Mouse (Mus musculus) intestine, embryonic 16.5 days (tissue): ENCODE measurements around the gene Exosc10. TPM values are rescaled to one million over a fixed set of nuclear protein-coding genes. Genes with fewer than 3 reads are reported as not detected.
A peak's percentile ranks its signal among the peaks of the same experiment; 100 is the strongest.

Experiments used
- ATAC-seq: fragments of 200-750 bp; cut with Nextera tagmentation; 2 replicates; pipeline ENCODE4 v1.8.0; 2017; ENCODE audit warnings: moderate TSS enrichment, moderate library complexity
- H3K27ac ChIP-seq: fragments of 300-500 bp; sonication (generic); 2 replicates; pipeline ENCODE4 v1.5.1; 2014; ENCODE audit warnings: mild to moderate bottlenecking, low read length
- H3K27me3 ChIP-seq: fragments of 300-500 bp; sonication (generic); replicated peaks from 2 replicates; pipeline ENCODE4 v1.6.1; 2014; ENCODE audit warnings: low read length, control low read depth, mixed read lengths; ENCODE audit not compliant: control insufficient read depth, insufficient read depth
- H3K36me3 ChIP-seq: fragments of 300-500 bp; sonication (generic); 2 replicates; pipeline ENCODE4 v1.6.1; 2014; ENCODE audit warnings: low read length, control low read depth; ENCODE audit not compliant: control insufficient read depth, insufficient read depth
- H3K4me1 ChIP-seq: fragments of 300-500 bp; sonication (generic); 2 replicates; pipeline ENCODE4 v1.6.1; 2014; ENCODE audit warnings: low read length, control low read depth, mixed read lengths; ENCODE audit not compliant: control insufficient read depth, insufficient read depth
- H3K4me2 ChIP-seq: fragments of 300-500 bp; sonication (generic); 2 replicates; pipeline ENCODE4 v1.6.1; 2014; ENCODE audit warnings: low read depth, low read length, control low read depth
- H3K4me3 ChIP-seq: fragments of 300-500 bp; sonication (generic); 2 replicates; pipeline ENCODE4 v1.5.1; 2014; ENCODE audit warnings: mild to moderate bottlenecking, low read length
- H3K9ac ChIP-seq: fragments of 300-500 bp; sonication (generic); 2 replicates; pipeline ENCODE4 v1.6.1; 2014; ENCODE audit warnings: low read depth, low read length
- H3K9me3 ChIP-seq: fragments of 300-500 bp; sonication (generic); 2 replicates; pipeline ENCODE4 v1.6.1; 2016; ENCODE audit warnings: low read length, control low read depth; ENCODE audit not compliant: control insufficient read depth
- WGBS: fragments of 180-500 bp; shearing (Covaris S2); extraction: QIAGEN DNeasy Blood & Tissue Kit; methylation state at CpG from one replicate; pipeline ENCODE4 v1.1.7; 2014; 5-methylcytosine and 5-hydroxymethylcytosine counted together
- polyA plus RNA-seq: library from polyadenylated mRNA; unstranded; fragments of >200 nt; fragmentation: Nextera tagmentation; extraction: Ambion mirVana; gene quantifications from 2 replicates; pipeline ENCODE4 v1.2.1, GENCODE M21; 2015

Gene Exosc10
- polyA plus RNA-seq, 1 experiment from 2014 or later: 72.0 TPM

GRCm38 (mm10) chr4:148627246-148627645 lies 69.0 kb downstream of the Exosc10 start:
- H3K4me3 ChIP-seq: peak overlapping the region; percentile 100
- H3K9ac ChIP-seq: peak overlapping the region; percentile 100
- H3K4me2 ChIP-seq: peak overlapping the region; percentile 79
- H3K27me3 ChIP-seq: no peaks in the 10 kb centered on the region
- no peak overlapping the region for H3K27ac ChIP-seq
- peaks cover 5% of the 10 kb centered on the region; the same call in 1 of the 2 replicates for H3K36me3 ChIP-seq
- H3K4me1 ChIP-seq: peaks cover 12% of the 10 kb centered on the region
- peak; percentile 17 for ATAC-seq
- 60% methylated on average over 3 of the region's 3 CpGs for WGBS
- no peaks in the 10 kb centered on the region for H3K9me3 ChIP-seq

Other genes starting within 250 kb of the Exosc10 start
- 23.6 and 24.6 TPM in 2 replicates for gene Ubiad1, start 113.7 kb upstream of the Exosc10 start, polyA plus RNA-seq
- gene Mtor, start 109.8 kb upstream of the Exosc10 start, polyA plus RNA-seq: 9.2 and 10.9 TPM in 2 replicates
- 1.1 TPM in 2 replicates for gene Angptl7, start 58.0 kb upstream of the Exosc10 start, polyA plus RNA-seq
- 155 and 170 TPM in 2 replicates for gene Srm, start 33.1 kb downstream of the Exosc10 start, polyA plus RNA-seq
- 0.29 and 0.84 TPM in 2 replicates for gene Masp2, start 44.1 kb downstream of the Exosc10 start, polyA plus RNA-seq
- 230 and 259 TPM in 2 replicates for gene Tardbp, start 68.6 kb downstream of the Exosc10 start, polyA plus RNA-seq
- not detected in 2 replicates for gene Gm572, start 84.9 kb downstream of the Exosc10 start, polyA plus RNA-seq
- 4.7 and 5.9 TPM in 2 replicates for gene Casz1, start 246.0 kb downstream of the Exosc10 start, polyA plus RNA-seq